Mouse (Mus musculus) left cerebral cortex, adult 8-10 months (tissue): ENCODE measurements around the gene Gm20388. TPM values are rescaled to one million over a fixed set of nuclear protein-coding genes. Genes with fewer than 3 reads are reported as not detected.

Source experiments
- DNase-seq, 2 experiments: peaks; one replicate each; pipeline ENCODE4 v3.0.0; 2022; ENCODE audit warnings: low spot score in 2 of 2
- total RNA-seq, 4 experiments: library from RNA; stranded (reverse); gene quantifications; 2 replicates each; pipeline ENCODE4 v1.2.4; 2022

Gm20388 gene
- total RNA-seq, 4 experiments from 2014 or later, result 10.4 to 20.8 (median 16.4) TPM

GRCm38 (mm10) chr8:120895009-120895408 is 984.4 kb downstream of the Gm20388 start:
- no peak for DNase-seq

- DNase-seq, result no peak
These were observed 985.0 kb downstream of the Gm20388 start for GRCm38 (mm10) chr8:120895600-120895999.

- no peak for DNase-seq
These were observed 985.6 kb downstream of the Gm20388 start for GRCm38 (mm10) chr8:120896203-120896602.

- no peak for DNase-seq
These were observed 987.4 kb downstream of the Gm20388 start for GRCm38 (mm10) chr8:120898008-120898407.

GRCm38 (mm10) chr8:120898828-120899407 is 988.3 kb downstream of the Gm20388 start:
- DNase-seq, result no peak

GRCm38 (mm10) chr8:120902346-120902745 is 991.7 kb downstream of the Gm20388 start:
- no peak for DNase-seq

- no peak for DNase-seq
These were observed 997.0 kb downstream of the Gm20388 start for GRCm38 (mm10) chr8:120907671-120908070.

- DNase-seq, result no peak
These were observed 1000.3 kb downstream of the Gm20388 start for GRCm38 (mm10) chr8:120910936-120911335.

GRCm38 (mm10) chr8:120912463-120912862 is 1001.8 kb downstream of the Gm20388 start:
- DNase-seq, result no peak

GRCm38 (mm10) chr8:120916831-120917435 is 1006.3 kb downstream of the Gm20388 start:
- no peak for DNase-seq

GRCm38 (mm10) chr8:120920527-120920926 is 1009.9 kb downstream of the Gm20388 start:
- no peak for DNase-seq

- DNase-seq, result no peak
These were observed 1015.6 kb downstream of the Gm20388 start for GRCm38 (mm10) chr8:120926201-120926600.

- DNase-seq, result no peak
These were observed 1017.4 kb downstream of the Gm20388 start for GRCm38 (mm10) chr8:120928082-120928481.

- DNase-seq, result no peak
These were observed 1024.0 kb downstream of the Gm20388 start for GRCm38 (mm10) chr8:120934596-120934995.

- no peak for DNase-seq
These were observed 1026.0 kb downstream of the Gm20388 start for GRCm38 (mm10) chr8:120936685-120937084.

- DNase-seq, result no peak
These were observed 1026.8 kb downstream of the Gm20388 start for GRCm38 (mm10) chr8:120937474-120937873.

- DNase-seq, result no peak
These were observed 1029.6 kb downstream of the Gm20388 start for GRCm38 (mm10) chr8:120940287-120940686.

GRCm38 (mm10) chr8:120947240-120947639 is 1036.6 kb downstream of the Gm20388 start:
- no peak for DNase-seq

GRCm38 (mm10) chr8:120948050-120948595 is 1037.5 kb downstream of the Gm20388 start:
- no peak for DNase-seq

GRCm38 (mm10) chr8:120948620-120949491 is 1038.2 kb downstream of the Gm20388 start:
- no peak for DNase-seq

- no peak for DNase-seq
These were observed 1040.1 kb downstream of the Gm20388 start for GRCm38 (mm10) chr8:120950674-120951218.

- DNase-seq, result no peak
These were observed 1048.8 kb downstream of the Gm20388 start for GRCm38 (mm10) chr8:120959470-120959891.
